Mouse (Mus musculus): ENCODE measurements at regions not wholly inside any gene's neighbourhood (a gene's known extent, or its start where the extent isn't known, plus 50 kb on each side); places are given as distances from the start of the nearest gene placed in this dataset.

- no peak for DNase-seq
Measured at GRCm38 (mm10) chr4:55475409-55475808, 56.9 kb downstream of the Klf4 start.

- DNase-seq, result no peak
Measured at GRCm38 (mm10) chr4:55474044-55474788, 58.0 kb downstream of the Klf4 start.

- DNase-seq, result no peak
Measured at GRCm38 (mm10) chr4:55472649-55473048, 59.6 kb downstream of the Klf4 start.

GRCm38 (mm10) chr4:55470779-55471663 lies 61.2 kb downstream of the Klf4 start:
- no peak for DNase-seq

- DNase-seq, result no peak
Measured at GRCm38 (mm10) chr4:55464192-55464591, 68.1 kb downstream of the Klf4 start.

GRCm38 (mm10) chr4:55461927-55462326 lies 70.3 kb downstream of the Klf4 start:
- no peak for DNase-seq

GRCm38 (mm10) chr4:55453902-55454301 lies 78.4 kb downstream of the Klf4 start:
- no peak for DNase-seq

GRCm38 (mm10) chr4:55452546-55452945 lies 79.7 kb downstream of the Klf4 start:
- DNase-seq, result no peak

- no peak for DNase-seq
Measured at GRCm38 (mm10) chr4:55451711-55452110, 80.6 kb downstream of the Klf4 start.

- no peak for DNase-seq
Measured at GRCm38 (mm10) chr4:55451026-55451425, 81.2 kb downstream of the Klf4 start.

- DNase-seq, result no peak
Measured at GRCm38 (mm10) chr4:55443489-55443888, 88.8 kb downstream of the Klf4 start.

- peak; percentile 49 for DNase-seq
Measured at GRCm38 (mm10) chr4:55442098-55442497, 90.2 kb downstream of the Klf4 start.
